Mouse (Mus musculus): Measurements from ENCODE around the gene Nkg7.
A peak's percentile ranks its signal among the peaks of the same experiment; 100 is the strongest.

The Nkg7 gene

GRCm38 (mm10) chr7:43448246-43448645 is 11.4 kb downstream of the Nkg7 start:
- DNase-seq, result peak; percentile 50 to 67

GRCm38 (mm10) chr7:43449811-43450210 is 12.9 kb downstream of the Nkg7 start:
- DNase-seq, result no peak

DNA sequence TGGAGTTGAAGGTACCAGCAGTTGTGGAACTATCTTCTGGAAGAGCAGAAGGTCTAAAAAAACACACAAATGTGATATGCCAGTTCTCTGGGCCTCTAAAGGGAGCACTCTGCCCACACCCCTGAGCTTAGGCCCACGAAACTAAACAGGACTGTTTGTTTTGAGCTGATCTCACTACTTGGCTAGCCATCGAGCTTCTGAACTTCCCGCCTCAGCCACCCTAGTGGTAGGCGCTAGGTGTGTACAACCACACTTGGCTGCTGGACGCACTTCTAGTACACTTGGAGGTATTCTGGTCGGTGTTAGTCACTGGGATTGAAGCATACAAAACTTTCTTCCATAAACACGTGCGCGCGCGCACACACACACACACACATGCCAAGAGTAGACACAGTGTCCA is 14.9 kb downstream of the Nkg7 start:
- DNase-seq, result no peak

DNA sequence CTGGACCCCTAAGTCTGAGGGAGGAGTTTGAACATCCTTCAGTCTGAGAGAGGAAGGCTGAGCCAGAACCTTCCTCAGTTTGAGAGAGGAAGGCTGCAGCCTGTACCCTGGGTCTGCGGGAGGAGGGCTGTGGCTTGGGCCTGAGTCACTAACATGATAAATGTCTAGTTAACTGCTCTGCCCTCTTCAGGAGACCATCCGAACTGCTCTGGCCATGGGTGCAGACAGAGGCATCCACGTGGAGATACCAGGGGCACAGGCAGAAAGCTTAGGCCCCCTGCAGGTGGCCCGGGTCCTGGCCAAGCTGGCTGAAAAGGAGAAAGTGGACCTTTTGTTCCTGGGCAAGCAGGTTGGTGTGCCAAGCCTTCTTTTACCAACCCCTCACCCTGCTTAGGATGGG is 15.7 kb downstream of the Nkg7 start:
- peak in 1 of 2 experiments; percentile 50 for DNase-seq

DNA sequence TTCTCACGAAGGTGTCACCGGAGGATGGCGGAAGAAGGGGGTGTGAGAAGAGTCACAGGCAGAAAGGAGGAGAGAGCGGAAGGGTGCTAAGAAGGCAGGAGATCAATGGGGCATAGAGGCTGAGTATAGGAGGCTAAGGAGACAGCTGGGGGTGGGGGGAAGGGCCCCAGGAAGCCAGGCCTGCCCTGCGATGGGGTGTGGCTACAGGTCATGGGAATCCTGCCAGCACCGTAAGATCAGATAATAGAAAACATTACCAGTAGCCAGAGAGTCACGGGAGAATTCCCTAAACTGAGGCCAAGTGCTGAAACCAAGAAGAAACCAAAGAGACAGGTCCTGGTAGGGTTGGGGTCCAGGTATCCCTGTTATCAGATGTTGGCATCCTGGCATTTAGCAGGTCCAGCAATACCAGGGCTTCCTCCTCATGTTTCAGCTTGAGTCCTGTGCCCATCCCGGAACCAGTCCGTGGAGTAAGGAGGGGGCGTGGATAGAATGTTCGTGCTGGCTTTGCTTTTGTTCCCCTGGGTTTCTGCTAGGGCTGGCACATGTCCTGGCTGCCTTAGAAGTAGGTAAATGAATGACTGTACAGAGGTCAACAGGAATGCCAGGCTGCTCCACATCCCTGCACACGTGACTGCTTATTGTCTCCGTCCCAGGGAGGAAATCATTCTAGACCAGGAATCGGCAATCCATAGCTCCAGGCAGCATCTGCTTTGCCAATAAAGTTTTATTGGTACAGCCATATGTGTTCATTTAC is 16.9 kb downstream of the Nkg7 start:
- DNase-seq, result peak; percentile 83 to 85

GRCm38 (mm10) chr7:43454371-43454770 is 17.5 kb downstream of the Nkg7 start:
- DNase-seq, result peak; percentile 44 to 49

DNA sequence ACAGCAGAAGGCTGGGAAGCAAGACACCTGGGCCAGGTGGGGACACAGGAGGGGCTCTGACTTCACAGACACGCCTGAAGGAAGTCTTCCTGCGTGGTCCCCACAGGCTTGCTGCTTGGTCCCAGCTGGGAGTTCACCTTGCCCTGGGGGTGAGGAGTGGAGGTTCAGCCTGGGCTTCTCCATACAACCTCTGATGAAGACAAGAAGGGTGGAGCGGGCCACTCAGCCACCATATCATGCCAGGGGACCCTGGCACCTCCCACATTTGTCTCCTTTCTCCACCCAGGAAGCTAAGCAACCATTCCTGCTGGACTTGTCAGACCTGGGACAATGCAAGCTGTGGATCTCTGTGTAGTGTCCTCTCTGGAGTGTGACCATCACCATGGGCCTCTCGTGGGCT is 26.0 kb downstream of the Nkg7 start, which contains the start of gene Vsig10l:
Gene Vsig10l, plus strand, starts transcription at position 301 of the 400 bp plus-strand sequence.
- DNase-seq, result no peak

DNA sequence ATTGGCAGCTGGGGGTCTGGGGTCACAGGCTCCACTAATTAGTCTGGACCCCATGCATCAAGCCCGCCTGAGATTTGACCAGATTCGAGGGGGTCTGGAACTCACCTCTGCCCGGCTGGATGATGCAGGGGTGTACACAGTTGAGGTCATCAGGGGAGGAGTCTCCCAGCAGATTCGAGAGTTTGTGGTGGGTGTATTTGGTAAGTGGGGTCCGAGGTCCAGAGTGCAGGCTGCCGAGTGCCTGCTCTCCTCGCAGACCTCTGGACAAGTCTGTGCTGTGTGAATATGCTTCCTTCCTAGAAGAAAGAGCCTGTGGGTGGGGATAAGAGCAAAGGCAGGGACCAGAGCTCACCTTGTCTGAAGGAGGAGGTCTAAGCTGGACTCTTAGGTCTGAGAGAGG is 27.1 kb downstream of the Nkg7 start:
- DNase-seq, result no peak

DNA sequence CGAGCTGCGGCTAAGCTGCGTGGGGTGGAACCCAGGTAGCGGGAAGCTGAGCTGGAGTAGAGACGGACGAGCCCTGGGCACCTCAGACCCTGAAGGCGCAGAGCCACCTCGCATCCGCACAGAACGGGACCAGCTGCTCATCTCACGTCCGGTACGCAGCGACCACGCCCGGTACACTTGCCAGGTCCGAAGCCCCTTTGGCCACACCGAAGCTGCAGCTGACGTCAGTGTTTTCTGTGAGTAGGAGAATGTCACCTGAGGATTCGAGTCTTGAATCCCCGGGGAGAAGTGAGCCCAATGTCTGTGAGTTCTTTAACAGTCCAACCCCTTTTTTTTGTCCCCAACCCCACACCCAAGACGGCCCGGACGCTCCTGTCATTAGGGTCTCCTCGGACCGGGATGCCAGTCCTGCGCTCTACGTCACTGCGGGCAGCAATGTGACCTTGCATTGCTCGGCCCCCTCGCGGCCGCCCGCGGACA is 28.0 kb downstream of the Nkg7 start:
- DNase-seq, result no peak

GRCm38 (mm10) chr7:43465344-43466098 is 28.6 kb downstream of the Nkg7 start:
- peak; percentile 92 to 95 for DNase-seq

DNA sequence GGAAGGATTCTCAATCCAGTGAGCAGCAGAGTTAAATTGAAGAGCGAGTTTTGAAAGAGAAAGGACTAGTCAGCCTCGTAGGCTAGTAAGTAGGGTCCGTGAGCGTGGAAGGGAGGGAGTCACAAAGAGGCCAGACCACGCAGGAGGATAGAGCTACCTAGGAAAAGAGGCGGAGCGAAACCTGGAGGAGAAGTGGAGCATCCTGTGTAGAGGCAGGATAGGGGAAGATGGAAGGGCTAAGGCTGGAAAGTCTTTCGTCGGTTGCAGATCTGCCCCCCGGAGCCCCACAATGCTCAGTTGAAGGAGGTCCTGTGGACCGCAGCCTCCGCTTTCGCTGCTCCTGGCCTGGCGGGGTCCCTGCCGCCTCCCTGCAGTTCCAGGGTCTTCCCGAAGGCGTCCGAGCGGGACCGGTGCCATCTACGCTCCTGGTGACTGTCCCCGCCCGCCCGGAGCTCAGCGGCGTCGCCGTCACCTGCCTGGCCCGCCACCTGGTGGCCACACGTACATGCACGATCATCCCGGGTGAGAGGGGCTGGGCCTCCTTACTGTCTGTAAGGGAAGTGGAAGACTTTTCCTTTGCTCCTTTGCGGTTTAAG is 29.3 kb downstream of the Nkg7 start:
- peak; percentile 64 to 81 for DNase-seq

- peak in 1 of 2 experiments; percentile 49 for DNase-seq
Measured at GRCm38 (mm10) chr7:43470373-43470772, 33.5 kb downstream of the Nkg7 start.

- no peak for DNase-seq
Measured at GRCm38 (mm10) chr7:43475706-43476105, 38.8 kb downstream of the Nkg7 start.

DNA sequence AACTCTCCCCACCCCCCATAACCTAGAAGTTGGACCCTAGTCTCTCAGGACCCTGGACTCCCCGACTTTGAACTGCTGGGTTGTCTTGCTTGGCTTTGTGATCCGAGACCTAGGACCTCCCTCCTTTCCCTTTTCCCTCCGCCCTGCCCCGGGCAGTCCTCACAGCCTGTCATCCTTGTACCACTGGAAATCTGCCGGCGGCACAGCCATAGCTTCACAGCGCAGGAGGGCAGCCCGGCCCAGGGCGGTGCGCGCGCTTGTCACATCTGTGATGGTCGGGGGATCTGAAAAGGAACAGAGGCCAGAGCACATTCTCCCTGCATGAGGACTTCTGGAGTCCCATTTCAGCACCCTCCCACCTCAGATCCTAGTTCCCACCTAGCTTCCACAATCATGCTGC is 39.5 kb downstream of the Nkg7 start:
- no peak for DNase-seq

DNA sequence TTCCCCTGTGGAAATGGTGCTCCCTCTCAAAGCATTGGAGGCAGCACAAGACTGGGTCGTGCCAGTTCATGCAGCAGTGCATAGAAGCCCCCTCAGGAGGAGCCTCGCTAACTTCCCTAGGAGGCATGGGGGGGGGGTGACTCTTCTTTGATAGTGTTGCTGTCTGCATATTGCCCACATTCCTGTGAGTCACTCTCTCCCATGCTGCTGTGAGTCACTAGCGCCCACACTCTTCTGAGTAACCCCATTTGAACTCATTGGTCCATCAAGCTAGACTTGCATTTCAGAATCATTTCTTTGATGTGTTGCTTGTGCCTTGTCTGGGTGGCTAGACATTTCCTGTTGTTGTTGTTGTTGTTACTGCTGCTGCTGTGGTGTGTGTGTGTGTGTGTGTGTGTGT is 44.3 kb downstream of the Nkg7 start:
- no peak for DNase-seq

- DNase-seq, result peak; percentile 22 to 24
Measured at GRCm38 (mm10) chr7:43482090-43482716, 45.3 kb downstream of the Nkg7 start.

DNA sequence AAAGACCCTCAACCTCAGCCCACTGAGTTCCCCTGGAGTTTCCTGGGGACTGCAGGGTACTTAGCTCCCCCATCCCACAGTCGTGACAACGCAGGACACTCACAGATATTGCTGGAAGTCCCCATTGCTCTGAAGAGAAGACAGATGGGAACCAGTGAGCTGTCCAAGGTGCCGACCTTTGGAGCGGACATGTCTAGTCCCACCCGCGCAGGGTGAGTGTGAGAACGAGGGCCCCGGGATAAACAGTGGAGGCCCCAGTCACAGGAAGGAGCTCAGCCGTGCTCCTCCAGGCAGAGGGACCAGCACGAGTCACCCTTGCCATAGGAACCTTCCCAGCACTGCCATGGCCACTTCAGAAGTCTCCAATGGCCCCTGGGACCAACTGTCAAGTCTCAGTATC is 46.4 kb downstream of the Nkg7 start:
- no peak for DNase-seq
